Mouse (Mus musculus) spleen, adult 2 months (tissue): Measurements from ENCODE around the gene Nagk.

Experiments
- CTCF ChIP-seq: fragments of 200-500 bp; IDR thresholded peaks from 2 replicates; pipeline ENCODE4 v1.5.1; 2011; ENCODE audit warnings: mild to moderate bottlenecking, inconsistent platforms; ENCODE audit not compliant: insufficient read depth, insufficient read length, insufficient replicate concordance; ENCODE audit errors: extremely low read depth
- POLR2A ChIP-seq: fragments of 200-500 bp; IDR thresholded peaks from 2 replicates; pipeline ENCODE4 v1.6.1; 2011; ENCODE audit warnings: low read depth, low read length, inconsistent platforms

GRCm38 (mm10) chr6:83788554-83788953 is 6.2 kb upstream of the Nagk start:
- TF ChIP-seq POLR2A (no peak), CTCF (no peak)
